Mouse (Mus musculus): ENCODE measurements around the gene Kcns3. TPM values are rescaled to one million over a fixed set of nuclear protein-coding genes. Genes with fewer than 3 reads are reported as not detected.

Gene Kcns3
- polyA plus RNA-seq, 1 experiment = 0.12 TPM

DNA sequence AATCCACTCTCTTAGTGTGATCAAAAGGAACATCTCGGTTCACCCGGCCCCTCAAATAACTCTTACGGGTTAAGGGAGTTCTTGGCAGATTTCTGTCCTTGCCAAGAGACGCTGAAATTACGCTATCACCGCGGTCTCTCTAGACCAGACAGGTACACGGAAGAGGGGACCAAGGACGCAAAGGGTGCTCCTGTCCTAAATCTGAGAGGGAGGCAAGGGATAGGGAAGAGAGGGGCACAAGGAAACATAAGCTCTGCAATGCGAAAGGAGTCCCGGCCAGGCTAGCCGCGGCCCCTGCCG, 1.8 kb downstream of the Kcns3 start:
- Histone ChIP-seq H3K4me3 (ENCODE audit: control insufficient read depth, low read depth, low read length) (peak overlapping the region; percentile 58; the same call in 1 of the 2 replicates), H3K27ac (ENCODE audit: control insufficient read depth, insufficient read depth, low read depth, low read length) (no peak overlapping the region), H3K36me3 (ENCODE audit: control insufficient read depth, insufficient read depth, low read length) (no peaks in the 10 kb centered on the region), H3K4me1 (ENCODE audit: control insufficient read depth, insufficient read depth, low read length) (peaks cover 3% of the 10 kb centered on the region; the same call in 1 of the 2 replicates), H3K27me3 (ENCODE audit: control insufficient read depth, insufficient read depth, low read length) (no peaks in the 10 kb centered on the region)
- TF ChIP-seq POLR2A (IDR thresholded peaks at IDR 0.05; ENCODE audit: control insufficient read depth, low read depth, low read length) (no peak), CTCF (IDR thresholded peaks at IDR 0.05; ENCODE audit: control insufficient read depth, insufficient read depth, insufficient replicate concordance, low read depth, low read length) (no peak)

DNA sequence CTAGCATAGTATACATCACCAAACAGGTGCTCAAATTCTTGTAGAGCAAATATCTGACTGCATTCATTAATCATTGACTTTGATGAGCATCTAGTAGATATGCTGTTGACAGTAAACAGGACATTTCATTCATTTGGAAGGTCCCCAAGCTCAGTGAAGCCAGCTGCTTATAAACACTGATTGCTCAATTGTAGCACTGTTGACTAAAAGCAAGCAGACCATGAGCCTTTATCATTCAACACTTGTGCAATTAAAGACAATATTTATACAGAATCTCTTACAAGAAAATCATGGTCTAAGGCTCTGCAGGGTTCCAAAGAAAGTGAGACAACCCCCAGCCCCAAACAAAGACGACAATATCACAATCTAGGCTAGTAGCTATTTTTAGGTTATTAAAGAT, 6.0 kb downstream of the Kcns3 start:
- H3K4me3 ChIP-seq (ENCODE audit: control insufficient read depth, low read depth, low read length) = no peak overlapping the region
- no peaks in the 10 kb centered on the region for H3K27me3 ChIP-seq (ENCODE audit: control insufficient read depth, insufficient read depth, low read length)
- no peak for TF ChIP-seq CTCF (IDR thresholded peaks at IDR 0.05; ENCODE audit: control insufficient read depth, insufficient read depth, insufficient replicate concordance, low read depth, low read length)
- TF ChIP-seq POLR2A (IDR thresholded peaks at IDR 0.05; ENCODE audit: control insufficient read depth, low read depth, low read length) = no peak
- H3K4me1 ChIP-seq (ENCODE audit: control insufficient read depth, insufficient read depth, low read length) = no peaks in the 10 kb centered on the region; the same call in 1 of the 2 replicates
- no peak overlapping the region for H3K27ac ChIP-seq (ENCODE audit: control insufficient read depth, insufficient read depth, low read depth, low read length)
- H3K36me3 ChIP-seq (ENCODE audit: control insufficient read depth, insufficient read depth, low read length) = no peaks in the 10 kb centered on the region

GRCm38 (mm10) chr12:11132418-11132817, 18.4 kb downstream of the Kcns3 start:
- Histone ChIP-seq H3K4me1 (ENCODE audit: control insufficient read depth, insufficient read depth, low read length) (no peaks in the 10 kb centered on the region), H3K36me3 (ENCODE audit: control insufficient read depth, insufficient read depth, low read length) (no peaks in the 10 kb centered on the region), H3K4me3 (ENCODE audit: control insufficient read depth, low read depth, low read length) (no peak overlapping the region), H3K27ac (ENCODE audit: control insufficient read depth, insufficient read depth, low read depth, low read length) (no peak overlapping the region), H3K27me3 (ENCODE audit: control insufficient read depth, insufficient read depth, low read length) (no peaks in the 10 kb centered on the region)
- no peak for TF ChIP-seq POLR2A (IDR thresholded peaks at IDR 0.05; ENCODE audit: control insufficient read depth, low read depth, low read length)

- no peak overlapping the region for H3K4me3 ChIP-seq (ENCODE audit: control insufficient read depth, low read depth, low read length)
- H3K27me3 ChIP-seq (ENCODE audit: control insufficient read depth, insufficient read depth, low read length) = no peaks in the 10 kb centered on the region
- H3K4me1 ChIP-seq (ENCODE audit: control insufficient read depth, insufficient read depth, low read length) = no peaks in the 10 kb centered on the region
- no peak for TF ChIP-seq CTCF (IDR thresholded peaks at IDR 0.05; ENCODE audit: control insufficient read depth, insufficient read depth, insufficient replicate concordance, low read depth, low read length)
- TF ChIP-seq POLR2A (IDR thresholded peaks at IDR 0.05; ENCODE audit: control insufficient read depth, low read depth, low read length) = no peak
- H3K27ac ChIP-seq (ENCODE audit: control insufficient read depth, insufficient read depth, low read depth, low read length) = no peak overlapping the region
- no peaks in the 10 kb centered on the region for H3K36me3 ChIP-seq (ENCODE audit: control insufficient read depth, insufficient read depth, low read length)
Measured at GRCm38 (mm10) chr12:11129188-11129587, 21.7 kb downstream of the Kcns3 start.

- Histone ChIP-seq H3K4me3 (ENCODE audit: control insufficient read depth, low read depth, low read length) (no peak overlapping the region), H3K27ac (ENCODE audit: control insufficient read depth, insufficient read depth, low read depth, low read length) (no peak overlapping the region), H3K27me3 (ENCODE audit: control insufficient read depth, insufficient read depth, low read length) (no peaks in the 10 kb centered on the region), H3K4me1 (ENCODE audit: control insufficient read depth, insufficient read depth, low read length) (no peaks in the 10 kb centered on the region), H3K36me3 (ENCODE audit: control insufficient read depth, insufficient read depth, low read length) (no peaks in the 10 kb centered on the region)
- TF ChIP-seq POLR2A (IDR thresholded peaks at IDR 0.05; ENCODE audit: control insufficient read depth, low read depth, low read length) (no peak), CTCF (IDR thresholded peaks at IDR 0.05; ENCODE audit: control insufficient read depth, insufficient read depth, insufficient replicate concordance, low read depth, low read length) (no peak)
Measured at GRCm38 (mm10) chr12:11126186-11126759, 24.6 kb downstream of the Kcns3 start.

GRCm38 (mm10) chr12:11101565-11101964, 49.3 kb downstream of the Kcns3 start:
- H3K4me3 ChIP-seq (ENCODE audit: control insufficient read depth, low read depth, low read length) = no peak overlapping the region
- H3K4me1 ChIP-seq (ENCODE audit: control insufficient read depth, insufficient read depth, low read length) = no peaks in the 10 kb centered on the region
- TF ChIP-seq POLR2A (IDR thresholded peaks at IDR 0.05; ENCODE audit: control insufficient read depth, low read depth, low read length) (no peak), CTCF (IDR thresholded peaks at IDR 0.05; ENCODE audit: control insufficient read depth, insufficient read depth, insufficient replicate concordance, low read depth, low read length) (no peak)
- no peak overlapping the region for H3K27ac ChIP-seq (ENCODE audit: control insufficient read depth, insufficient read depth, low read depth, low read length)
- no peaks in the 10 kb centered on the region for H3K36me3 ChIP-seq (ENCODE audit: control insufficient read depth, insufficient read depth, low read length)
- no peaks in the 10 kb centered on the region for H3K27me3 ChIP-seq (ENCODE audit: control insufficient read depth, insufficient read depth, low read length)

GRCm38 (mm10) chr12:11088626-11089372, 62.1 kb downstream of the Kcns3 start:
- TF ChIP-seq CTCF (IDR thresholded peaks at IDR 0.05; ENCODE audit: control insufficient read depth, insufficient read depth, insufficient replicate concordance, low read depth, low read length) (no peak), POLR2A (IDR thresholded peaks at IDR 0.05; ENCODE audit: control insufficient read depth, low read depth, low read length) (no peak)
- no peaks in the 10 kb centered on the region for H3K4me1 ChIP-seq (ENCODE audit: control insufficient read depth, insufficient read depth, low read length)
- H3K36me3 ChIP-seq (ENCODE audit: control insufficient read depth, insufficient read depth, low read length) = no peaks in the 10 kb centered on the region
- no peaks in the 10 kb centered on the region for H3K27me3 ChIP-seq (ENCODE audit: control insufficient read depth, insufficient read depth, low read length)
- H3K4me3 ChIP-seq (ENCODE audit: control insufficient read depth, low read depth, low read length) = no peak overlapping the region
- no peak overlapping the region for H3K27ac ChIP-seq (ENCODE audit: control insufficient read depth, insufficient read depth, low read depth, low read length)

All from testis, adult 2 months (tissue).